Mouse (Mus musculus) liver, embryonic 11.5 days (tissue): ENCODE measurements around the gene Vmn1r127. TPM values are rescaled to one million over a fixed set of nuclear protein-coding genes. Genes with fewer than 3 reads are reported as not detected.
"Not testable (repeated sequence)": the region's sequence is repeated elsewhere in the genome, so short reads cannot be mapped to it uniquely, and the experiment has no call there.

ENCODE experiments used
- ATAC-seq: fragments of 200-750 bp; cut with Nextera tagmentation; replicated peaks from 2 replicates; pipeline ENCODE4 v1.8.0; 2017; ENCODE audit warnings: moderate number of reproducible peaks, mild to moderate bottlenecking, moderate TSS enrichment, moderate library complexity; ENCODE audit not compliant: low FRiP score
- DNase-seq: peaks from one replicate; pipeline ENCODE4 v3.0.0-alpha.2; 2017; ENCODE audit warnings: low spot score
- H3K27ac ChIP-seq: fragments of 300-500 bp; sonication (generic); 2 replicates; pipeline ENCODE4 v1.5.1; 2014; ENCODE audit warnings: mild to moderate bottlenecking, low read depth, low read length, control low read depth
- H3K27me3 ChIP-seq: fragments of 300-500 bp; sonication (generic); replicated peaks from 2 replicates; pipeline ENCODE4 v1.6.1; 2014; ENCODE audit warnings: low read length, mixed read lengths; ENCODE audit not compliant: control insufficient read depth, insufficient read depth
- H3K36me3 ChIP-seq: fragments of 300-500 bp; sonication (generic); 2 replicates; pipeline ENCODE4 v1.6.1; 2014; ENCODE audit warnings: mild to moderate bottlenecking, low read length, moderate library complexity, mixed read lengths; ENCODE audit not compliant: control insufficient read depth, insufficient read depth
- H3K4me1 ChIP-seq: fragments of 300-500 bp; sonication (generic); replicated peaks from 2 replicates; pipeline ENCODE4 v1.6.1; 2014; ENCODE audit warnings: low read length, mixed read lengths; ENCODE audit not compliant: control insufficient read depth, insufficient read depth
- H3K4me2 ChIP-seq: fragments of 300-500 bp; sonication (generic); 2 replicates; pipeline ENCODE4 v1.6.1; 2014; ENCODE audit warnings: mild to moderate bottlenecking, control low read depth, moderate library complexity
- H3K4me3 ChIP-seq: fragments of 300-500 bp; sonication (generic); 2 replicates; pipeline ENCODE4 v1.5.1; 2014; ENCODE audit warnings: low read depth, low read length, control low read depth
- H3K9ac ChIP-seq: fragments of 300-500 bp; sonication (generic); 2 replicates; pipeline ENCODE4 v1.6.1; 2014; ENCODE audit warnings: low read depth, low read length, control low read depth
- H3K9me3 ChIP-seq: fragments of 300-500 bp; sonication (generic); 2 replicates; pipeline ENCODE4 v1.6.1; 2016; ENCODE audit warnings: low read length, inconsistent platforms, mixed read lengths; ENCODE audit not compliant: control insufficient read depth
- WGBS: fragments of 180-500 bp; shearing (Covaris S2); extraction: QIAGEN DNeasy Blood & Tissue Kit; methylation state at CpG from one replicate; pipeline ENCODE4 v1.1.7; 2014; 5-methylcytosine and 5-hydroxymethylcytosine counted together
- polyA plus RNA-seq: library from polyadenylated mRNA; unstranded; fragments of >200 nt; fragmentation: Nextera tagmentation; extraction: Ambion mirVana; gene quantifications from 2 replicates; pipeline ENCODE4 v1.2.1, GENCODE M21; 2014

Gene Vmn1r127
- not detected in 2 replicates for polyA plus RNA-seq

GRCm38 (mm10) chr7:21319761-21320160 is at the start of gene Vmn1r127:
TSS of gene Vmn1r127 (minus strand) at chr7:21319861.
- not testable (repeated sequence) for H3K4me1 ChIP-seq, H3K4me3 ChIP-seq, H3K4me2 ChIP-seq, H3K27ac ChIP-seq, H3K9me3 ChIP-seq, H3K9ac ChIP-seq, H3K36me3 ChIP-seq, H3K27me3 ChIP-seq, ATAC-seq, DNase-seq
- WGBS = no CpG with 5 or more reads among the region's 3 CpGs

- not testable (repeated sequence) for H3K4me2 ChIP-seq, H3K4me1 ChIP-seq, H3K9me3 ChIP-seq, H3K27ac ChIP-seq, H3K36me3 ChIP-seq, ATAC-seq, DNase-seq, H3K27me3 ChIP-seq, H3K4me3 ChIP-seq, H3K9ac ChIP-seq
- WGBS = no CpG with 5 or more reads among the region's 1 CpGs
Measured at GRCm38 (mm10) chr7:21361191-21361590, 41.5 kb upstream of the Vmn1r127 start, which contains the start of gene Vmn1r129. TSS of gene Vmn1r129 (minus strand) at chr7:21361291.

GRCm38 (mm10) chr7:21349073-21349472 is 29.4 kb upstream of the Vmn1r127 start, which contains the start of gene Vmn1r128:
TSS of gene Vmn1r128 (plus strand) at chr7:21349373.
- H3K4me1 ChIP-seq, DNase-seq: not testable (repeated sequence)
- WGBS = 58% methylated on average over 1 of the region's 1 CpGs

GRCm38 (mm10) chr7:21301367-21301766 is 18.3 kb downstream of the Vmn1r127 start, which contains the start of gene Vmn1r126:
TSS of gene Vmn1r126 (minus strand) at chr7:21301467.
- not testable (repeated sequence) for DNase-seq, H3K36me3 ChIP-seq, H3K27me3 ChIP-seq, H3K4me1 ChIP-seq, H3K9ac ChIP-seq, ATAC-seq, H3K4me3 ChIP-seq, H3K4me2 ChIP-seq, H3K9me3 ChIP-seq, H3K27ac ChIP-seq
- no CpG with 5 or more reads among the region's 5 CpGs for WGBS

More at GRCm38 (mm10) chr7:21349073-21349472, 29.4 kb upstream of the Vmn1r127 start, which contains the start of gene Vmn1r128:
- H3K36me3 ChIP-seq, H3K4me2 ChIP-seq, H3K27ac ChIP-seq, ATAC-seq, H3K9ac ChIP-seq, H3K27me3 ChIP-seq, H3K4me3 ChIP-seq, H3K9me3 ChIP-seq: not testable (repeated sequence)

- not testable (repeated sequence) for H3K36me3 ChIP-seq, H3K27ac ChIP-seq, H3K9me3 ChIP-seq, H3K4me3 ChIP-seq, H3K4me2 ChIP-seq, H3K9ac ChIP-seq, DNase-seq, ATAC-seq, H3K27me3 ChIP-seq, H3K4me1 ChIP-seq
- WGBS = 68% methylated on average over 3 of the region's 3 CpGs
Measured at GRCm38 (mm10) chr7:21271879-21272278, 47.8 kb downstream of the Vmn1r127 start, which contains the start of gene Vmn1r125. TSS of gene Vmn1r125 (plus strand) at chr7:21272179.

Other genes with a start within 250 kb of the Vmn1r127 start
- gene Vmn1r121, start 221.3 kb downstream of the Vmn1r127 start, polyA plus RNA-seq = not detected in 2 replicates
- gene Vmn1r122, start 185.7 kb downstream of the Vmn1r127 start, polyA plus RNA-seq = not detected in 2 replicates
- gene Vmn1r123, start 157.7 kb downstream of the Vmn1r127 start, polyA plus RNA-seq = not detected in 2 replicates
- gene Gm5157, start 129.4 kb downstream of the Vmn1r127 start, polyA plus RNA-seq = not detected in 2 replicates
- gene Vmn1r124, start 59.2 kb downstream of the Vmn1r127 start, polyA plus RNA-seq = not detected in 2 replicates
- not detected in 2 replicates for gene Vmn1r125, start 47.7 kb downstream of the Vmn1r127 start, polyA plus RNA-seq
- gene Vmn1r126, start 18.4 kb downstream of the Vmn1r127 start, polyA plus RNA-seq = not detected in 2 replicates
- not detected in 2 replicates for gene Vmn1r128, start 29.5 kb upstream of the Vmn1r127 start, polyA plus RNA-seq
- gene Vmn1r129, start 41.4 kb upstream of the Vmn1r127 start, polyA plus RNA-seq = not detected in 2 replicates
- not detected in 2 replicates for gene Gm6882, start 112.9 kb upstream of the Vmn1r127 start, polyA plus RNA-seq
- not detected in 2 replicates for gene Vmn1r130, start 191.9 kb upstream of the Vmn1r127 start, polyA plus RNA-seq
- gene Vmn1r131, start 226.2 kb upstream of the Vmn1r127 start, polyA plus RNA-seq = not detected in 2 replicates